Mouse (Mus musculus): ENCODE measurements around the gene Gpr132. TPM values are rescaled to one million over a fixed set of nuclear protein-coding genes. Genes with fewer than 3 reads are reported as not detected.

The Gpr132 gene
- polyA plus RNA-seq, 1 experiment from 2014 or later: 0.38 TPM

Other genes starting within 250 kb of the Gpr132 start
- 12.4 and 14.0 TPM in 2 replicates for gene Adssl1, start 248.2 kb downstream of the Gpr132 start, polyA plus RNA-seq (2015; fragmentation: Nextera tagmentation; extraction: Ambion mirVana)
- 84.7 and 89.5 TPM in 2 replicates for gene Siva1, start 223.5 kb downstream of the Gpr132 start, polyA plus RNA-seq (2015; fragmentation: Nextera tagmentation; extraction: Ambion mirVana)
- gene Akt1, start 193.3 kb downstream of the Gpr132 start, polyA plus RNA-seq (2015; fragmentation: Nextera tagmentation; extraction: Ambion mirVana): 8.6 and 8.9 TPM in 2 replicates
- gene Zbtb42, start 189.4 kb downstream of the Gpr132 start, polyA plus RNA-seq (2015; fragmentation: Nextera tagmentation; extraction: Ambion mirVana): 0.88 and 1.5 TPM in 2 replicates
- 2.8 and 3.6 TPM in 2 replicates for gene Cep170b, start 147.8 kb downstream of the Gpr132 start, polyA plus RNA-seq (2015; fragmentation: Nextera tagmentation; extraction: Ambion mirVana)
- gene Pld4, start 107.6 kb downstream of the Gpr132 start, polyA plus RNA-seq (2015; fragmentation: Nextera tagmentation; extraction: Ambion mirVana): 19.4 and 20.3 TPM in 2 replicates
- gene Ahnak2, start 65.6 kb downstream of the Gpr132 start, polyA plus RNA-seq (2015; fragmentation: Nextera tagmentation; extraction: Ambion mirVana): 0.08 and 0.26 TPM in 2 replicates
- gene Clba1, start 59.3 kb downstream of the Gpr132 start, polyA plus RNA-seq (2015; fragmentation: Nextera tagmentation; extraction: Ambion mirVana): 0.34 and 0.39 TPM in 2 replicates
- 48.9 and 61.7 TPM in 2 replicates for gene Cdca4, start 38.8 kb downstream of the Gpr132 start, polyA plus RNA-seq (2015; fragmentation: Nextera tagmentation; extraction: Ambion mirVana)
- gene Jag2, start 61.5 kb upstream of the Gpr132 start, polyA plus RNA-seq (2015; fragmentation: Nextera tagmentation; extraction: Ambion mirVana): 0.21 and 0.34 TPM in 2 replicates
- 12.1 and 13.3 TPM in 2 replicates for gene Nudt14, start 73.9 kb upstream of the Gpr132 start, polyA plus RNA-seq (2015; fragmentation: Nextera tagmentation; extraction: Ambion mirVana)
- 4.5 and 4.9 TPM in 2 replicates for gene Btbd6, start 108.3 kb upstream of the Gpr132 start, polyA plus RNA-seq (2015; fragmentation: Nextera tagmentation; extraction: Ambion mirVana)
- 22.8 and 25.7 TPM in 2 replicates for gene Brf1, start 132.5 kb upstream of the Gpr132 start, polyA plus RNA-seq (2015; fragmentation: Nextera tagmentation; extraction: Ambion mirVana)
- gene Pacs2, start 146.3 kb upstream of the Gpr132 start, polyA plus RNA-seq (2015; fragmentation: Nextera tagmentation; extraction: Ambion mirVana): 4.3 and 5.8 TPM in 2 replicates
- not detected in 2 replicates for gene Tex22, start 206.3 kb upstream of the Gpr132 start, polyA plus RNA-seq (2015; fragmentation: Nextera tagmentation; extraction: Ambion mirVana)
- 3.4 and 3.5 TPM in 2 replicates for gene Mta1, start 230.1 kb upstream of the Gpr132 start, polyA plus RNA-seq (2015; fragmentation: Nextera tagmentation; extraction: Ambion mirVana)

All from liver, embryonic 16.5 days (tissue).